Mouse (Mus musculus) neural tube, embryonic 14.5 days (tissue): ENCODE results near the gene Gm20388. TPM values are rescaled to one million over a fixed set of nuclear protein-coding genes. Genes with fewer than 3 reads are reported as not detected.

Experiments used
- ATAC-seq: fragments of 200-750 bp; cut with Nextera tagmentation; 2 replicates; pipeline ENCODE4 v1.8.0; 2017; ENCODE audit warnings: low read depth, mild to moderate bottlenecking, moderate TSS enrichment, moderate library complexity
- H3K27ac ChIP-seq: fragments of 300-500 bp; sonication (generic); 2 replicates; pipeline ENCODE4 v1.5.1; 2014; ENCODE audit warnings: low read depth, mild to moderate bottlenecking, control low read depth, low read length, moderate library complexity, mixed read lengths
- H3K27me3 ChIP-seq: fragments of 300-500 bp; sonication (generic); 2 replicates; pipeline ENCODE4 v1.6.1; 2014; ENCODE audit warnings: low read length; ENCODE audit not compliant: control insufficient read depth, insufficient read depth
- H3K36me3 ChIP-seq: fragments of 300-500 bp; sonication (generic); 2 replicates; pipeline ENCODE4 v1.6.1; 2014; ENCODE audit warnings: low read length, mixed read lengths; ENCODE audit not compliant: control insufficient read depth, insufficient read depth
- H3K4me1 ChIP-seq: fragments of 300-500 bp; sonication (generic); 2 replicates; pipeline ENCODE4 v1.6.1; 2014; ENCODE audit warnings: low read length; ENCODE audit not compliant: control insufficient read depth, insufficient read depth
- H3K4me2 ChIP-seq: fragments of 300-500 bp; sonication (generic); 2 replicates; pipeline ENCODE4 v1.6.1; 2014; ENCODE audit warnings: mild to moderate bottlenecking, low read depth, low read length, control low read depth
- H3K4me3 ChIP-seq: fragments of 300-500 bp; sonication (generic); 2 replicates; pipeline ENCODE4 v1.5.1; 2014; ENCODE audit warnings: low read depth, low read length, control low read depth, mixed read lengths
- H3K9ac ChIP-seq: fragments of 300-500 bp; sonication (generic); replicated peaks from 2 replicates; pipeline ENCODE4 v1.6.1; 2014; ENCODE audit warnings: low read depth, mild to moderate bottlenecking, control low read depth, low read length, mixed read lengths
- H3K9me3 ChIP-seq: fragments of 300-500 bp; sonication (generic); 2 replicates; pipeline ENCODE4 v1.6.1; 2016; ENCODE audit warnings: low read length; ENCODE audit not compliant: control insufficient read depth
- WGBS: fragments of 180-500 bp; shearing (Covaris S2); extraction: QIAGEN DNeasy Blood & Tissue Kit; methylation state at CpG from one replicate; pipeline ENCODE4 v1.1.7; 2014; 5-methylcytosine and 5-hydroxymethylcytosine counted together
- polyA plus RNA-seq: library from polyadenylated mRNA; unstranded; fragments of >200 nt; fragmentation: Nextera tagmentation; extraction: Ambion mirVana; gene quantifications from 2 replicates; pipeline ENCODE4 v1.2.1, GENCODE M21; 2014

Gene Gm20388
- polyA plus RNA-seq, 1 experiment from 2014 or later: 10.3 TPM

DNA sequence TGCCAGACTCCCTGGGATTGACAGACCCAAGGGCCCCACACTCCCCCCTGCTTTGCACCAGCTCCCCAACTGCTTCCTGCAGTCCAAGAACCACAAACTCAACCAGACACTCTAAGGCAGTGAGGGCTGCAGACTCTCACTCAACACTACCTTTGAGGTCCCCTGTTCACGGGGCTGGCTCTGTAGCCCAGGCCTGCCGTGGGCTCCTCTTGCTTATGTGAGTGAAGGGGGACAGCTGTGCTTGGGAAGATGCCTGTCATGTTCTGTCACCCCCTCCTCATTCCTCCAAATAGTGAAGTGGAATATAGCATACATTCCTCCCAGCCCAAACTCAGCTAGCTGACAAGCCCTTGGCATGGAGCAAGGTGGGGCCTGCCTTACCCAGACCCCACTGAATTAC, 3971.8 kb downstream of the Gm20388 start:
- Histone ChIP-seq H3K4me2 (no peak overlapping the region), H3K4me3 (no peak overlapping the region), H3K27ac (no peak overlapping the region), H3K9ac (no peak overlapping the region), H3K36me3 (no peaks in the 10 kb centered on the region), H3K27me3 (no peaks in the 10 kb centered on the region), H3K4me1 (no peaks in the 10 kb centered on the region), H3K9me3 (no peaks in the 10 kb centered on the region)
- no peak for ATAC-seq
- 69% methylated on average over 2 of the region's 2 CpGs for WGBS

DNA sequence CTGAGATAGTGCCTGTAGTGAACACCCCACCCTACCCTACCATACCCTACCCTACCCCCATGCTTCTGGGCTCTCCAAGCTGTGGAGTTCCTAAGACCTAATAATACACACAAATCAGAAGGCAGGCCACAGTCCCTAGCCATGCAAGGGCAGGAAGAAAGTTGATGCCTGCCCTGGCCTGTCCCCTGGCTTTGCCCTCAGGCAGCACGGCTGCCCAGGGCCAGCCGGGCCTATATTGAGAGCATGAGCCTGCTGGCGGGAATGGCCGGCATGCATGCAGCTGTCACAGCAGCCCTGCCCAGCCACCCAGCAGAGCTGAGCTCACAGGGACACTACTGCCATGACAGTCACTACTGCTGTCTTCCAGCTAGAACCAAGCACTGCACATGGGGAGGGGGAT, 3972.5 kb downstream of the Gm20388 start:
- no peak overlapping the region for H3K9ac ChIP-seq
- no peaks in the 10 kb centered on the region for H3K4me1 ChIP-seq
- no peak overlapping the region for H3K27ac ChIP-seq
- H3K9me3 ChIP-seq: no peaks in the 10 kb centered on the region
- no peak for ATAC-seq
- no peak overlapping the region for H3K4me2 ChIP-seq
- H3K4me3 ChIP-seq: no peak overlapping the region
- H3K27me3 ChIP-seq: no peaks in the 10 kb centered on the region
- WGBS: 68% methylated on average over 4 of the region's 4 CpGs
- H3K36me3 ChIP-seq: no peaks in the 10 kb centered on the region

DNA sequence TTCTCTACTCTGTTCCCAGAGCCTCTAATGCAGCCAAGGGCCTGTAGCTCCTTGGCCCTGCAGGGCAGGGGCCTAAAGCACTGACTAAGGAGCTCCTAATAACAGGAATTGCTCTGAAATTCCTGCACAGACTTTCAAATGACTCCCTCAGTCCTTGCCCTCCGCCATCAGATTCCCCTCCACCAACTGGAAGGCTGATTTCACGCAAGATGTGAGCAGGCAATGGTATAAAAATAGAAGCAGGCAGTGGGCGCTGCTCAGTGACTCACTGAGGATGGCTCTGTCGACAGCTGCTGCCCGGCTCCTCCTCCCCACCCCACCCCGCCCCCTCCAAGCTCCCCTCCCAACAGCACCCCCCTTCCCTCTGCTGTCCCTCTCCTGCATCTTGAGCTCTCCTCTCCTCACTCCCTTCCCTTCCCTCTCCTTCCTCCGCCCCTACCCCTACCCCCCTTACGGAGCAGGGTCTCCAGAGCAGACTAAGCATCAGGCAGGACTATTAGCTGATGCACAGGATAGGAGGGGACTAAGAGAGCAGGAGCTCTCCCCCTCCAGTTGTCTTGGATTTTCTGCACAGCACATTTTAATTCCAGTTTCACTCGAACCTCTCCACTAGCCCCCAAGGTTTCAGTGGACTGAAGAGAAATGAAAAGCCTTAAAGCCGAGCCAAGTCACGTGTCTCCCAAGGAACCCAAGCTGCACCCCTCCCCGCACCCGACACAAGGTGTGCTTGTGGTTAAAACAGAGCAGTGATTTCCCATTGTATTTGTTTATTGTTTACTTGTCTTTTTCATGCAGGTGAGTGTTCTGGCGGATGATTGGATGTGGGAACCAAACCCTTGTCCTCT, 3974.3 kb downstream of the Gm20388 start:
- 0 out of 2 replicates have a peak overlapping the region, but pooled peaks have one; percentile 1 for H3K27ac ChIP-seq
- 9% methylated on average over 13 of the region's 14 CpGs for WGBS
- H3K4me1 ChIP-seq: no peaks in the 10 kb centered on the region
- 0 out of 2 replicates have a peak overlapping the region, but pooled peaks have one; percentile 17 for H3K9ac ChIP-seq
- H3K9me3 ChIP-seq: no peaks in the 10 kb centered on the region
- no peaks in the 10 kb centered on the region for H3K36me3 ChIP-seq
- peak; percentile 74 for ATAC-seq
- H3K27me3 ChIP-seq: no peaks in the 10 kb centered on the region
- H3K4me2 ChIP-seq: peak overlapping the region; percentile 30; the same call in 1 of the 2 replicates
- H3K4me3 ChIP-seq: no peak overlapping the region

DNA sequence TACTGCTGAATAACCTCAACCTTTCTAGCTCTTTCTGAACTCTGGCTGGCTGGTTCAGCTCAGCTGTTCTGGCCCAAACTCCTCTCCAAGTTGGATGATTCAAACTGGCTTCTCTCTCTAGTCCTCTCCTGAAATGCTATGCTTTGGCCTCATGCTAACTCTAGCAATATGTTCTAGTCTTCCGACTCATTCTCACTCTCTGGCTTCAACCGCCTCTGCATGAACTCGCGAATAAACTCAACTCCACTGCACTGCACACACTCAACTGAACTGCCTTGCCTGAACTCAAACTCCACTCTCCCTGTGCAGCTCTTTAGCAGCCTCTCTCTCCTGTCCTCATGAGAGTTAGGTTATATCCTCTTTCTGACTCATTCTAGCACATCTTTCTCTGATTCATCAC, 3976.5 kb downstream of the Gm20388 start:
- ATAC-seq: no peak
- Histone ChIP-seq H3K27ac (no peak overlapping the region), H3K36me3 (no peaks in the 10 kb centered on the region), H3K4me3 (no peak overlapping the region), H3K4me2 (no peak overlapping the region), H3K4me1 (no peaks in the 10 kb centered on the region; the same call in 1 of the 2 replicates), H3K9me3 (no peaks in the 10 kb centered on the region), H3K27me3 (no peaks in the 10 kb centered on the region), H3K9ac (no peak overlapping the region)
- 95% methylated on average over 4 of the region's 4 CpGs for WGBS

DNA sequence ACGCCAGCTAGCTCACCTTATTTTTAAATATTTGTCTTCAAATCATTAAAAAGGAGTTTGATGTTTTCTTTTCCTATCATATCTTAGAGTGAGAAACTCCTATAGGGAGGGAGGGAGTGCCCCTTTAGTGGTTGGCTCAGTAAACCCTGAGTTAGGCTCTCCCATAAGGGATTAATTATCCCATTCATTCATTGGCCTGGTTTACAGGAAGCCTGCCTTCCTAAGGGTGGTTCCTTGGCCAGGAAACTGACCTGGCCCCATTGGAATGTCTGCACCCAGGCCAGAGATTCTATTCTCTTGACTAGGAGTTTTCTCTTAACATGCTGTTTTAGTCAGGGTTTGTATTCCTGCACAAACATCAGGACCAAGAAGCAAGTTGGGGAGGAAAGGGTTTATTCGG, 3977.3 kb downstream of the Gm20388 start:
- WGBS: 95% methylated on average over 2 of the region's 2 CpGs
- H3K9ac ChIP-seq: no peak overlapping the region
- peaks cover 4% of the 10 kb centered on the region; the same call in 1 of the 2 replicates for H3K27me3 ChIP-seq
- H3K27ac ChIP-seq: no peak overlapping the region
- no peaks in the 10 kb centered on the region; the same call in 1 of the 2 replicates for H3K4me1 ChIP-seq
- H3K9me3 ChIP-seq: no peaks in the 10 kb centered on the region
- ATAC-seq: no peak
- no peak overlapping the region for H3K4me2 ChIP-seq
- no peaks in the 10 kb centered on the region for H3K36me3 ChIP-seq
- H3K4me3 ChIP-seq: no peak overlapping the region

DNA sequence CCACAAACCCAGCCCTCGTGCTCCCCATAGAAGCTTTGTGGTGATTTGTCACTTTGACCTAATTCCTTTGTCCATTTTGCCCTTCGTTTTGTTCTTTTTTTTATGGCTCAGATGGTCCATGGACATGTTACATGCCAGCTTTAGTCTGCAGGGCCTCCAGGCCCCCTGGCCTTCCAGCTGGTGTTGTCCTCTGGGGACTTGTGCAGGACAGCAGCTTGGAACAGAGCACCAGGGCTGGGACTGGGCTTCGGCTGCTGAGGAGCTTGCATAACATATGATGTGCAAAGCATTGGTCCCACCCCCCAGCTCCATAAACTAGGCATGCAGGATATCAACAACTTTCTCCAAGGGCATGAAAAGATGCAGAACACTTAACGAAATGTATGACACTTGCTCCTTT, 3979.2 kb downstream of the Gm20388 start:
- Histone ChIP-seq H3K27ac (no peak overlapping the region), H3K36me3 (no peaks in the 10 kb centered on the region), H3K4me3 (no peak overlapping the region), H3K9ac (no peak overlapping the region), H3K9me3 (no peaks in the 10 kb centered on the region), H3K4me1 (no peaks in the 10 kb centered on the region; the same call in 1 of the 2 replicates), H3K27me3 (peaks cover 18% of the 10 kb centered on the region), H3K4me2 (no peak overlapping the region)
- ATAC-seq: no peak
- 59% methylated on average over 4 of the region's 4 CpGs for WGBS

DNA sequence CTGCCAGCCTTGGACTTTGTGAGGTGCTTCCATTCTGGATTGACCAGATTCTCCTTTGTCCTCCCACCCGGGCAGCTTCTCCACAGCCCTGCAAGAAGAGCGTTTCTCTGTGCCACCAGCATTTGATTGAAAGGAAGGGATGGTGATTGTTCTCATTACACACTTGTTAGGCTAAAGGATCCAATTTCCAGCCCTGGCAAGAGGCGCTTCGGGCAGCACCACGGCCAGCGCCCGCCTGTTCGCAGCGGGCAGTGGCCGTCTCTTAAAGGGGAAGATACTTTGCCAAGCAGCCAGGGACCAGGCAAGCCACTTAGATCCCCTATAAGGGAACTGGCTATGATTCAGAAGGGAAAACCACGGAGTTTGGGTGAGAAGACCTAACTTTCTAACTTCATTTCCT, 3980.6 kb downstream of the Gm20388 start:
- H3K27ac ChIP-seq: peak overlapping the region; percentile 66; the same call in 1 of the 2 replicates
- peak overlapping the region; percentile 63 for H3K9ac ChIP-seq
- no peaks in the 10 kb centered on the region; the same call in 1 of the 2 replicates for H3K4me1 ChIP-seq
- peaks cover 23% of the 10 kb centered on the region for H3K27me3 ChIP-seq
- H3K9me3 ChIP-seq: no peaks in the 10 kb centered on the region
- WGBS: under 1% methylated on average over 11 of the region's 11 CpGs
- no peaks in the 10 kb centered on the region for H3K36me3 ChIP-seq
- H3K4me3 ChIP-seq: peak overlapping the region; percentile 41
- peak overlapping the region; percentile 72 for H3K4me2 ChIP-seq
- ATAC-seq: no peak

DNA sequence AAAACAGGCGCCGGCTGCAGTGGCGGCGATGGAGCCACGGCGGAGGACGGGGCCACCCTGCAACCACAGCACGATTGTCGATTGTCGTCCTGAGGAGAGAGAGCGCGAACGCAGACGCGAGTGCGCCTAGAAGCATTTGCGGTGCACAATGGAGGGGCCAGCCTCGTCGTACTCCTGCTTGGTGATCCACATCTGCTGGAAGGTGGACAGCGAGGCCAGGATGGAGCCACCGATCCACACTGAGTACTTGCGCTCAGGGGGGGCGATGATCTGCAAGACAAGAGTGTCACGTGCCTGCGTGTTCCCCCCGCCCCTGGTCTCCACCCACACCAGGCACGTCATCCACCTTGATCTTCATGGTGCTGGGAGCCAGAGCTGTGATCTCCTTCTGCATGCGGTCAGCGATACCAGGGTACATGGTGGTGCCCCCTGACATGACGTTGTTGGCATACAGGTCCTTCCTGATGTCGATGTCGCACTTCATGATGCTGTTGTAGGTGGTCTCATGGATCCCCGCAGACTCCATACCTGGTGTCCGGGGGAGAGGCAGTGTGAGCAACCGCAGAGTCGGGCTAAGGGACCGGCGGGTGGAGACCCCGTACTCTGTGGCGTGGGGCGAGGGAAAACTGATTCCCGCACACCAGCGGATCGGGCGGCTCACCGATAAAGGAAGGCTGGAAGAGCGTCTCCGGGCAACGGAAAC, 3981.4 kb downstream of the Gm20388 start:
- peak; percentile 87 for ATAC-seq
- H3K9me3 ChIP-seq: no peaks in the 10 kb centered on the region
- H3K27ac ChIP-seq: peak overlapping the region; percentile 66
- H3K9ac ChIP-seq: peak overlapping the region; percentile 63
- peak overlapping the region; percentile 72 for H3K4me2 ChIP-seq
- peak overlapping the region; percentile 41 for H3K4me3 ChIP-seq
- peaks cover 23% of the 10 kb centered on the region for H3K27me3 ChIP-seq
- 1% methylated on average over 49 of the region's 49 CpGs for WGBS
- no peaks in the 10 kb centered on the region for H3K36me3 ChIP-seq
- H3K4me1 ChIP-seq: no peaks in the 10 kb centered on the region; the same call in 1 of the 2 replicates
